Mouse (Mus musculus) ES-Bruce4 (cell line): Measurements from ENCODE around the gene Nmnat2.

Experiments used
- CTCF ChIP-seq: IDR thresholded peaks from one replicate; pipeline ENCODE4 v1.8.1; 2011; ENCODE audit warnings: low read depth, low read length
- EP300 ChIP-seq: IDR thresholded peaks from 2 replicates; pipeline ENCODE4 v1.6.1; 2011; ENCODE audit warnings: low read depth, low read length; ENCODE audit not compliant: insufficient read depth
- POLR2A ChIP-seq: IDR thresholded peaks from one replicate; pipeline ENCODE4 v1.8.1; 2011; ENCODE audit warnings: low read length; ENCODE audit not compliant: insufficient read depth

DNA sequence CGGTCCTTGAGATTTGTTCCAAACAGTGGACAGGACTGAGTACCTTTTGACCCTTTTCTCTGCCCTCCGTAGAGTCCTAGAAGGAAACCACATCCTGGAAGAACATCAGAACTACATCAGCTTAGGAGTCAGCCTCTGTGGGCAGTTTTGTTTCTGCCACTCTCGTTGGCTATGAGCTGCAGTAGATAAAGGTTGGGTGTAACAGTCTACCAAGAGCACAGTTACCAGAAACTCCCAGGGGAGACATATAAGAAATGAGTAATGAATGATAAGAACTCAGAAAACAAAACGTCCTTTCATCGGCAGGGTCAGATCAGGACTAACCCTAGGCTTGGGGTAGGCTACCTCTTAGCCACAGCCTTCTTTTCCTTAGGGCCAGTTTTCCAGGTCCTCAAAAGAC lies 166.5 kb downstream of the Nmnat2 start:
- TF ChIP-seq CTCF: no peak
- TF ChIP-seq POLR2A: no peak
- no peak for TF ChIP-seq EP300
